Mouse (Mus musculus): Measurements from ENCODE around the gene Uso1. TPM values are rescaled to one million over a fixed set of nuclear protein-coding genes. Genes with fewer than 3 reads are reported as not detected.
"Not testable (repeated sequence)": the region's sequence is repeated elsewhere in the genome, so short reads cannot be mapped to it uniquely, and the experiment has no call there.

Uso1 gene
- polyA plus RNA-seq, 1 experiment from 2014 or later = 36.6 TPM

- H3K27me3 ChIP-seq (ENCODE audit: insufficient read depth, poor library complexity, severe bottlenecking) = no peaks in the 10 kb centered on the region
- H3K9me3 ChIP-seq = peaks cover 3% of the 10 kb centered on the region; the same call in 1 of the 2 replicates
- H3K4me1 ChIP-seq (replicated peaks) = peaks cover 12% of the 10 kb centered on the region
- DNase-seq (ENCODE audit: low spot score) = no peak
- WGBS = 88% methylated on average over 6 of the region's 6 CpGs
- no peak overlapping the region for H3K27ac ChIP-seq
- no peak overlapping the region for H3K4me3 ChIP-seq
- peaks cover 30% of the 10 kb centered on the region for H3K36me3 ChIP-seq
These were observed 7.6 kb upstream of the Uso1 start for GRCm38 (mm10) chr5:92130040-92130682.

GRCm38 (mm10) chr5:92132127-92132526 lies 5.6 kb upstream of the Uso1 start:
- Histone ChIP-seq H3K36me3 (peaks cover 26% of the 10 kb centered on the region), H3K27me3 (ENCODE audit: insufficient read depth, poor library complexity, severe bottlenecking) (0 out of 2 replicates have a peak, but pooled peaks cover 6% of the 10 kb centered on the region), H3K27ac (no peak overlapping the region), H3K9me3 (peaks cover 3% of the 10 kb centered on the region; the same call in 1 of the 2 replicates), H3K4me1 (replicated peaks) (peaks cover 22% of the 10 kb centered on the region), H3K4me3 (no peak overlapping the region)
- WGBS = 92% methylated on average over 4 of the region's 4 CpGs
- no peak for DNase-seq (ENCODE audit: low spot score)

GRCm38 (mm10) chr5:92133006-92133405 lies 4.7 kb upstream of the Uso1 start:
- H3K4me3 ChIP-seq; DNase-seq (ENCODE audit: low spot score); H3K27ac ChIP-seq; H3K27me3 ChIP-seq (ENCODE audit: insufficient read depth, poor library complexity, severe bottlenecking); H3K9me3 ChIP-seq: not testable (repeated sequence)
- H3K36me3 ChIP-seq = peaks cover 26% of the 10 kb centered on the region
- H3K4me1 ChIP-seq (replicated peaks) = peaks cover 25% of the 10 kb centered on the region
- WGBS = 69% methylated on average over 4 of the region's 4 CpGs

- peaks cover 26% of the 10 kb centered on the region for H3K36me3 ChIP-seq
- H3K27ac ChIP-seq = no peak overlapping the region
- WGBS = 90% methylated on average over 3 of the region's 3 CpGs
These were observed 2.8 kb upstream of the Uso1 start for GRCm38 (mm10) chr5:92134934-92135333.

DNA sequence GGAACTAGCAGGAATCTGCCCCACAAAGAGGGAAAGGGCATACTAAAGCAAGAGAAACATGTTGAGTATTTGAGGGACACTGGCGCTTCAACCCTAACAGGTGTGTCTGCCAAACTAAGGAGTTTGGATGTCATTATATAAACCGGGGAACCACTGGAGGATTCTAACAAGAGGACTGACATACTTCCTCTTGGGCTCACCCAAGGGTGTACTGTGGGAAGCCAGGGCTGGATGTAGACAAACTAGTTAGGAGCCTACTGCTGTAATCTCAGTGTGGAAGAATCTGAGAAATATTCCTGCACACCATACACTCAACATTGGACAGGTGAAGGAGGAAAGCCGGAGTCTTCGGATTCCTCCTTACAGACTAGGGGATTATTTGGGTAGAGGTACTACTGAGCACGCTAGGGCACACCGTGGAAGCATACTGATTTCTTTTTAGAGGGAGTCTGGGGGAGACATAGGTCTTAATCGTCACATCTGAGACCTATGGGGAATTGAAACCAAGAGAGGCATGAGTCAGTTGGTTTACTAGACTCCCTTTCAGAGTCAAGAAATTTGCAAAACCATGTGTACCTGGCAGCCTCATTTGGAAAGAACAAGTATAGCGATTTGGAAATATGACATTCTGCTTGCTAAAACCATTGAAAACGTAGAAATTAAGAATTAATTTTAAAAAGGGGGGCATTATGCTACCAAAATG lies 1.1 kb upstream of the Uso1 start:
- peaks cover 3% of the 10 kb centered on the region; the same call in 1 of the 2 replicates for H3K9me3 ChIP-seq
- peaks cover 28% of the 10 kb centered on the region for H3K4me1 ChIP-seq (replicated peaks)
- H3K27me3 ChIP-seq (ENCODE audit: insufficient read depth, poor library complexity, severe bottlenecking) = 0 out of 2 replicates have a peak, but pooled peaks cover 6% of the 10 kb centered on the region
- H3K4me3 ChIP-seq = peak overlapping the region; percentile 85
- no peak for DNase-seq (ENCODE audit: low spot score)
- H3K27ac ChIP-seq = peak overlapping the region; percentile 92; the same call in 1 of the 2 replicates
- 68% methylated on average over 9 of the region's 9 CpGs for WGBS
- H3K36me3 ChIP-seq = peaks cover 13% of the 10 kb centered on the region

More at GRCm38 (mm10) chr5:92134934-92135333, 2.8 kb upstream of the Uso1 start:
- no peak for DNase-seq (ENCODE audit: low spot score)
- H3K9me3 ChIP-seq = peaks cover 3% of the 10 kb centered on the region; the same call in 1 of the 2 replicates
- peaks cover 28% of the 10 kb centered on the region for H3K4me1 ChIP-seq (replicated peaks)
- 0 out of 2 replicates have a peak, but pooled peaks cover 6% of the 10 kb centered on the region for H3K27me3 ChIP-seq (ENCODE audit: insufficient read depth, poor library complexity, severe bottlenecking)
- no peak overlapping the region for H3K4me3 ChIP-seq

- Histone ChIP-seq H3K36me3 (peaks cover 2% of the 10 kb centered on the region; the same call in 1 of the 2 replicates), H3K27ac (peak overlapping the region; percentile 92), H3K27me3 (ENCODE audit: insufficient read depth, poor library complexity, severe bottlenecking) (0 out of 2 replicates have a peak, but pooled peaks cover 6% of the 10 kb centered on the region), H3K4me3 (peak overlapping the region; percentile 85), H3K9me3 (no peaks in the 10 kb centered on the region), H3K4me1 (replicated peaks) (peaks cover 28% of the 10 kb centered on the region)
- WGBS = under 1% methylated on average over 43 of the region's 43 CpGs
- no peak for DNase-seq (ENCODE audit: low spot score)
These were observed 419 bp downstream of the Uso1 start for GRCm38 (mm10) chr5:92138093-92138621.

- H3K4me1 ChIP-seq (replicated peaks) = peaks cover 28% of the 10 kb centered on the region
- no peaks in the 10 kb centered on the region for H3K36me3 ChIP-seq
- no peaks in the 10 kb centered on the region for H3K9me3 ChIP-seq
- H3K4me3 ChIP-seq = peak overlapping the region; percentile 85
- 51% methylated on average over 1 of the region's 1 CpGs for WGBS
- 0 out of 2 replicates have a peak, but pooled peaks cover 6% of the 10 kb centered on the region for H3K27me3 ChIP-seq (ENCODE audit: insufficient read depth, poor library complexity, severe bottlenecking)
- DNase-seq (ENCODE audit: low spot score) = no peak
- no peak overlapping the region for H3K27ac ChIP-seq
These were observed 1.5 kb downstream of the Uso1 start for GRCm38 (mm10) chr5:92139191-92139590.

DNA sequence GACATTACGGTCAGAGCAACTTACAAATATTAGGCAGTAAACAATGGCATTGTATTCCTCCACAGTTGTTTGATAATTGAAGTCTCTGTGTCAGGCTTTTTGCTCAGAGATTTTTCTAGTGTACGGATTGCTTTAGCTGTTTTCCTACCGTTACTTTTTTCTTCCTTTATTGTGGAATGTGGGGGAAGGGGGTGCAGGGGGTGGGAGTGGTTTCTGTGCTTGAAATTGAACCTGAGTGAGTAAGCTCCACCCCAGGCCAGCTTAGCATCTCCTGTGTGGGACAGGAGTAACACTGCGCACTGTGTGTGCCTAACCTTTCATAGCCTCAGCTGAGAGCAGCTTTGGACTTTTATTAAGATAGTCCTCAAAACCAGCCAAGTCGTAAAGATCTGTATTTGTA lies 4.0 kb downstream of the Uso1 start:
- 86% methylated on average over 5 of the region's 5 CpGs for WGBS
- Histone ChIP-seq H3K4me3 (no peak overlapping the region), H3K9me3 (no peaks in the 10 kb centered on the region), H3K4me1 (replicated peaks) (peaks cover 23% of the 10 kb centered on the region), H3K27ac (no peak overlapping the region), H3K36me3 (peaks cover 9% of the 10 kb centered on the region; the same call in 1 of the 2 replicates), H3K27me3 (ENCODE audit: insufficient read depth, poor library complexity, severe bottlenecking) (no peaks in the 10 kb centered on the region)
- no peak for DNase-seq (ENCODE audit: low spot score)

GRCm38 (mm10) chr5:92142481-92142880 lies 4.7 kb downstream of the Uso1 start:
- H3K4me1 ChIP-seq (replicated peaks) = peaks cover 16% of the 10 kb centered on the region
- H3K36me3 ChIP-seq = peaks cover 9% of the 10 kb centered on the region; the same call in 1 of the 2 replicates
- 94% methylated on average over 3 of the region's 3 CpGs for WGBS
- H3K27ac ChIP-seq = no peak overlapping the region
- H3K27me3 ChIP-seq (ENCODE audit: insufficient read depth, poor library complexity, severe bottlenecking) = no peaks in the 10 kb centered on the region
- no peak overlapping the region for H3K4me3 ChIP-seq
- H3K9me3 ChIP-seq = no peaks in the 10 kb centered on the region
- no peak for DNase-seq (ENCODE audit: low spot score)

DNA sequence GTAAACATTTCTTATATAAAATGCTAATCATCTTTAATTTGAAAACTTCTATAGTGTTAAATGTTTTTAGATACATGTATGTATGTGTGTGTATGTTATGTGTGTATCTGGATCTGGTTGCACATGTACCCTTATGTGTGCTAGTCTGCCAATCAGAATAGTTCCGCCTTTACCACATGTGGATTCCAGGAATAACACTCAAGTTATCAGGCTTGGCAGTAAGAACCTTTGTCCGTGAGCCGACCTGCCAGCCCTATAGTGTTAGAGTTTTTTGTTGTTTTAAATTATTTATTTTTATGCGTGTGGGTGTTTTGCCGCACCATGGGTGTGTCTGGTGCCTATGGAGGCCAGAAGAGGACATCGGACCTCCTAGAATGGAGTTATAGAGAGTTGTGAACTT lies 5.9 kb downstream of the Uso1 start:
- WGBS = 97% methylated on average over 6 of the region's 6 CpGs

GRCm38 (mm10) chr5:92144954-92145708 lies 7.4 kb downstream of the Uso1 start:
- no peak for DNase-seq (ENCODE audit: low spot score)
- 94% methylated on average over 7 of the region's 7 CpGs for WGBS
- H3K4me1 ChIP-seq (replicated peaks) = no peaks in the 10 kb centered on the region
- no peak overlapping the region for H3K4me3 ChIP-seq
- H3K36me3 ChIP-seq = peaks cover 9% of the 10 kb centered on the region; the same call in 1 of the 2 replicates
- H3K27me3 ChIP-seq (ENCODE audit: insufficient read depth, poor library complexity, severe bottlenecking) = no peaks in the 10 kb centered on the region
- no peaks in the 10 kb centered on the region for H3K9me3 ChIP-seq
- no peak overlapping the region for H3K27ac ChIP-seq

More for the DNA sequence above, 5.9 kb downstream of the Uso1 start:
- DNase-seq (ENCODE audit: low spot score) = no peak
- Histone ChIP-seq H3K4me3 (no peak overlapping the region), H3K4me1 (replicated peaks) (peaks cover 12% of the 10 kb centered on the region), H3K9me3 (no peaks in the 10 kb centered on the region), H3K27ac (no peak overlapping the region), H3K36me3 (peaks cover 9% of the 10 kb centered on the region; the same call in 1 of the 2 replicates), H3K27me3 (ENCODE audit: insufficient read depth, poor library complexity, severe bottlenecking) (no peaks in the 10 kb centered on the region)

DNA sequence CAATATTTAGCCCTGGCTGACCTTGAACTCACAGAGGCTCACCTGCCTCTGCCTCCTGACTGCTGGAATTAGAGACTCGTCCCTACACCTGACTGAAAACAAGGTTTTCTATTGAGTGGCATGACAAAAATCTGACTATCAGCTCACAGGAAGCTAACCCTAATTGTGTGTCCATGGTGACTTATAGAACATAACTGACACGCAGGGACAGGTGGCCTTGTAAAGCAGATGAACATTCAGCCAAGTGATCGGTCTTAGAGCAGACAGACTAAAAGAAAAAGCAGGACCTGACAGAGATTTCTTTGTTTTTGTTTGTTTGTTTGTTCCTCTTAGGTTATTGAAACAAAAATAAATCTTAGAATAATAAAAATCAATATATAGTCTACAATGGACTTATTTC lies 10.5 kb downstream of the Uso1 start:
- H3K27ac ChIP-seq = no peak overlapping the region
- H3K4me3 ChIP-seq = no peak overlapping the region
- H3K27me3 ChIP-seq (ENCODE audit: insufficient read depth, poor library complexity, severe bottlenecking) = no peaks in the 10 kb centered on the region
- DNase-seq (ENCODE audit: low spot score) = no peak
- H3K36me3 ChIP-seq = peaks cover 20% of the 10 kb centered on the region
- H3K4me1 ChIP-seq (replicated peaks) = no peaks in the 10 kb centered on the region
- no peaks in the 10 kb centered on the region for H3K9me3 ChIP-seq
- 97% methylated on average over 3 of the region's 3 CpGs for WGBS

All from hindbrain, embryonic 10.5 days (tissue).